Mouse (Mus musculus) ovary, adult 10 weeks (tissue): Measurements from ENCODE around the gene Aspscr1. TPM values are rescaled to one million over a fixed set of nuclear protein-coding genes. Genes with fewer than 3 reads are reported as not detected.

ENCODE experiments used
- polyA plus RNA-seq: library from polyadenylated mRNA; stranded (reverse); fragments of 350-450 nt; fragmentation: Illumina TruSeq; extraction: RNeasy Lipid Tissue Mini Kit (QIAGEN cat#74804); gene quantifications from one replicate; pipeline ENCODE4 v1.2.3, GENCODE M21; 2014

Gene Aspscr1
- 0.77 TPM for polyA plus RNA-seq

DNA sequence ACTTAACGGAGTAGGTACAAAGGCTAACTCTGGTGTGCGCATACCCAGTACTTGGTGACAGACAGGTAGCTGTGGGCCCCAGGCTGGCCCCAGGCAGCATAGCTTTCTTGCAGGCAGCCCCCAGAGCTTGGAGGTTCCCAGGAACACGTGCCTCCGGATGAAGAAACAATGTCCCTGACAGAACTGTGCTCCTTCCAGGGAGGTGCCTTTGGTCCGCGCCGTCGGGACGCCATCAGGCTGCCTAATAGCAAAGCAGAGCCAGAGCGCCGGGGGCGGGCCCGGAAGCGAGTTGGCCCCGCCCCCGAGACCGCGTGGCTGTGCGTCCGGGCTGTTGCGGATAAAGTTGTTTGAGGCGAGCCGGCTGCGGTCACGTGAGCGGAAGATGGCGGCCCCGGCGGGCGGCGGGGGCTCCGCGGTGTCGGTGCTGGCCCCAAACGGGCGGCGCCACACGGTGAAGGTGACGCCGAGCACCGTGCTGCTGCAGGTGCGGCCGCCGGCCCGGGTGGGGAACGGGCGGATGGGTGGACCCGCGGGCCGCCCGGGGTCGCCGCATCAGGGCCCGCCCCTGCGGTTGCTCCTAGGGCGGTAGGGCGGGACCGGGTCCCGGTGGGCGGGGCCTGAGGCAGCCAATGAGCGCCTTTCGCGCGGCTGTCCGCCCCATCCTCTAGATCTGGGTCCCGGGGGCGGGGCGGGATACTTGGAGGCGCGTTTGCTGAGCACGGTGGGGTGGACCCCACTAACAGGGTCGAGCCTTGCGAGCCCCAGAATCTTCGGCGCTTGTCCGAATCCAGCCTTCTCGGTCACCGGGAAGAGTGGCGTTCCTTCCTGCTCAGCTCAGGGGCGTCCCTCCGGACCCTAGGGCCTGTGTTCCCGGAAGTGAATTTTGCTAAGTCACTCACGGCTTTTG is at the start of gene Aspscr1:
Aspscr1 (plus strand) TSS at position 287 of the 907 bp plus-strand sequence.

DNA sequence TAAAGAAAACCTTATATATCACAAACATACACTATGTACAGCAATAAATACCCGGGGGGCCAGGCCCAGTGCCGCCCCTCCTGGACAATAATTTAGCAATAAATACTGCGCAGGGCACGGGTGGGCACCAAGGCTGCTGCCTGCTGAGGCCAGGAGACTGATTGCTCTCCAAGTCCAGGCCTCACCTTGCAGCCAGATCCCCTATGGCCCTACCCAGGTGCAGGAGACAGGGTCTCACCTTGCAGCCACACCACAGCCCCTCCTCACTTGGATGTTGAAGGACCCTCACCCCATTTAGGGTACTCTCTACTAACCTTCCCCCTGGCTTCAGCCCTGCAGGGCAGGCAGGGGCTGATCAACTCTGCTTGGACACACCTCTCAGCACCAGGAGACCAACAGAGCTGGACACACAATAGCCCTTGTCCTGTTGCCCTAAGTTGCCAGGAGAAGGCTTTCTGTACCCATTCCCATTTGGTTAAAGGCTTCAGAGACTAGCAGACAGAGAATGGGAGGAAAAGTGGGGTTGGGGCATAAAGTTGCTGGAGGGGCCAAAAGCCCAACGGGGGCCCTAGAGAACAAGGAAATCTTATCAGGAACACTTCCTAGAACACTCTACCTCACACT is 47.5 kb upstream of the Aspscr1 start, which contains the start of gene Sirt7:
Sirt7 (minus strand) TSS at position 89 of the 624 bp plus-strand sequence.

DNA sequence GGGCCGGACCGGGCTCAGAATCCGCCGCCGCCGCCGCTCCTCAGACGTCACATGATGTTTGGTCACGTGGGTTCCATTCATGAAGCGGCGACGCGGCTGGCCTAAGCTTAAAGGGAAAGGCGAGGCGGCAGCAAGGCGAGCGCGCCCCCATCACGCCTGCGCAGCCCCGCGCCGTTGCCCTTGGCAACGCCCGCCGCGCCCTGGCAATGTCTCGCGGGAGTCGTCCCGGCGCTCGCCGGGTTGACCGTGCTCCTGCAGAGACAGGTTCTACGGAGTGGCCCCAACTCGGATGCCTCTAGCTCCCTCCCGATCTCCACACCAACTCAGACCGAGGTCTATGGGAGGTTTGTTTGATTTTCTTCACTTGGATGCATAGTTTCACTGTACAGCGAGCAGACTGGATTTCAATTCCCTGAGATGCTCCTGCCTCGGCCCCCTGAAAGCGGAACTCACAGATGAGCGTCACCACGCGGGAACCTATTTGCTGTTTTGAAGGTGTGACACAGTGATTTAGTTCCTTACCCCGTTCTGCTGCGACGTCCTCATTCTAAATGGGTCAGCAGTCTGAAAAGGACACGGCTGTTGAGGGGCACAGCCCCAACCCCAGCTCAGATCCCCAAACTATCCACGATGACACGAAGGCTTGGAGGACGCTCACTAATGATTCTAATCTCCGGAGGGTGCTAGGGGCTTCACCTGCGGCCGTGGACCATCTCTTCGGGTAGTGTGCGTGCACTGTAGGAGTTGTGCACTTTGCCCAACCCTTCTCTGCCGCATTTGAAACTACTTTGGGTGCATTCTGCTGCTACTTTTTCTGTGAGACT is 39.0 kb upstream of the Aspscr1 start, which contains the start of gene Mafg:
Mafg (minus strand) TSS at position 81 of the 824 bp plus-strand sequence.

DNA sequence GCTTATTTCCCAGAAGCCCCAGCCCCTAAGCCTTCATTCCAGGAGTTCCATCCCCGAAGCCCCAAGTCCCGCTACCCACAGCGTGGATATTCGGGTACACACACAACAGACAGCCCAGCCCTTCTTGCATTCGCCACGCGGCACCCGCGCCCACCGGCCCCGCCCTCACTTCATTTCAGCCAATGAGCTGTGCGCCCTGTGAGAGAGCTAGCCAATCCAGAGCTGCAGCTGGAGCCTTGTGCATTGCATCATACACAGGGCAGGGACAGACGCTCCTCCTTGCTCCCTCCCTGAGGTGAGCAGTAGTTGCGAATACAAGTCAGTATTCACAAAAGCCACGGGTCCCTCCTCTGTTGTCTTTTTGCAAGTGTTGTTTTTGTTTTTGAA is 29.2 kb upstream of the Aspscr1 start, which contains the start of gene Pycr1:
Pycr1 (minus strand) TSS at position 169 of the 387 bp plus-strand sequence.

DNA sequence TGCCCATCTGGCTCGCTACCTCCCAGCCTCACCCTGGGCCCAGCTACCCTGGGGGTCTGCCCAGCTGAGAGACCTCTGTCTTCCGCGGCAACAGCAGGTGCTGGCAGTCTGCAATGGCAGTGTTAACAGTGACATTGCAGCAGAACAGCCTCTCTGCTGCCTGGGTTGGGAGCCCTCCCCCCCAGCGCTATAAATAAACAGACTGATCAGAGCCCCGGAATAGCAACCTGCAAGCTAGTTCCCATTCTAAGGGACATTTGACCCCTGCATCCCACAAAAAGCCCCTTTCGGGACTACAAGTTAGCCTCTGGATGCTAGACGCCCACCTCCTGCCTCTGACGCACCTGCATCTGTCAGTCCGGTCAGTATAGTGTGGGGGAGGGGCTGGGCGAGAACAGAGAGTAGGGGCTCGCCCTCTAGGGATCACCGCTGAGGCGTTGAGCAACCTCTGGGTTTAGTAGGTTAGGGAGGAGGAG is 24.7 kb upstream of the Aspscr1 start, which contains the start of gene Myadml2:
Myadml2 (minus strand) TSS at position 158 of the 476 bp plus-strand sequence.

DNA sequence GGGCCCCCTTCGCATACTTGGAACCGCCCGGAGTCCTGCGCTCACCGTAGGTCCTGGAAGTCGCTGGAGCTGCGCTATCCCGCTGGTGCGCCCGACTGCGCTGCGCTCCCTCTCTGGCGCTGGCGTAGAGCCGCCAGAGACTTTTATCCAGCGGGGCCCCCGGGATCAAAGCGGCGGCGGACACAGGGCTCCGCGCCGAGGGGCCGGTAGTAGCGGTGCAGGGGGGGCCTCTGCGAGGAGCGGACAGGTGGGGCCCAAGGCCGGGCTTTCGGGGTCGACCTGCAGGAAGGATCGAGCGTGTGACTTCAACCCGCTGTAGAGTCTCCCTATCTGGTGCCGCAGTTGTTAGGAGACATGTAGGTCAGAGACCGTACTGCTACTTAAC is 11.7 kb upstream of the Aspscr1 start, which contains the start of gene Notum:
Notum (minus strand) TSS at position 100 of the 385 bp plus-strand sequence.

DNA sequence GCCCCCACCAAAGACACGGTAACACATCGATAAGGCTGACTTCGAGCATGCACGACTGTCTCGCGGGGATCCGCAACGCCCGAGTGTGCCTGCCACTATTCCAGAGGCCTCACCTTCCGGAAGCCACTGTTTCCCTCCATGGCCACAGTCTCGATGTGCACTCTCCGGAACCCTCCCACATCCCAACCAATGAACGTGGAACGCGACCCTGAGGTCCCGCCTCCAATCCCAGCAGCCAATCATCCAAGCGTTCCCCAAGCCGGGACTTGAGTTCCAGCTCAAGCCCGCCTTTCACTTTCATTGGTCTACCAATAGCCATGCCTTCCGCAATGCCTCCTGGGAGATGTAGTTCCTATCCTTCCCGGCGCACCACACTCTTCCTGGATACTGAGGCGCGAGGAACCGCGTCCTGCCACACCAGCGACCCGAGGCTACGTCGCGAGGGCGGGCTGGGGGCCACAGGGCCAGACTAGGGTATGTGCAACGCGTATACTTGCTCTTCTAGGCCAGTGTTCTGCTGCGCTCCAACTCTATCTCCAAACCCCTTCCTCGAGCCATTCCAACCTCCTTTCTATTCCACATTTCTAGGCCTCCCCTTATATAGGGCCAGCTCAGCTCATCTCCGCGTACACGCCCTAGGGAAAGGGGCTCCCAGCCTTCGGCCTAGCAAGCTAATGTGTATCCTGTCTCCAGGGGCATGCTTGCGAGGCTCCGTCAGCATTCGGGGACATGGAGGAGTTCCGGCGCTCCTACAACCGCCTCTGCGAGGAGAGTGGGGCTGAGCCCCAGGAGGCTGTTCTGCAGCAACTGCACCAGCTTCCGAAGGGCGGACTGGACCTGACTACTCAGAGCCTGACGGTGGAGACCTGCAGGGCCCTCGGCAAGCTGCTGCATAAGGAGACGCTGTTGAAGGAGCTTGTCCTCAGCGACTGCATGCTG is 41.1 kb downstream of the Aspscr1 start, which contains the start of the genes Cenpx and Lrrc45:
Cenpx (minus strand) TSS at position 159 of the 939 bp plus-strand sequence.
Lrrc45 (plus strand) TSS at position 346 of the 939 bp plus-strand sequence.

DNA sequence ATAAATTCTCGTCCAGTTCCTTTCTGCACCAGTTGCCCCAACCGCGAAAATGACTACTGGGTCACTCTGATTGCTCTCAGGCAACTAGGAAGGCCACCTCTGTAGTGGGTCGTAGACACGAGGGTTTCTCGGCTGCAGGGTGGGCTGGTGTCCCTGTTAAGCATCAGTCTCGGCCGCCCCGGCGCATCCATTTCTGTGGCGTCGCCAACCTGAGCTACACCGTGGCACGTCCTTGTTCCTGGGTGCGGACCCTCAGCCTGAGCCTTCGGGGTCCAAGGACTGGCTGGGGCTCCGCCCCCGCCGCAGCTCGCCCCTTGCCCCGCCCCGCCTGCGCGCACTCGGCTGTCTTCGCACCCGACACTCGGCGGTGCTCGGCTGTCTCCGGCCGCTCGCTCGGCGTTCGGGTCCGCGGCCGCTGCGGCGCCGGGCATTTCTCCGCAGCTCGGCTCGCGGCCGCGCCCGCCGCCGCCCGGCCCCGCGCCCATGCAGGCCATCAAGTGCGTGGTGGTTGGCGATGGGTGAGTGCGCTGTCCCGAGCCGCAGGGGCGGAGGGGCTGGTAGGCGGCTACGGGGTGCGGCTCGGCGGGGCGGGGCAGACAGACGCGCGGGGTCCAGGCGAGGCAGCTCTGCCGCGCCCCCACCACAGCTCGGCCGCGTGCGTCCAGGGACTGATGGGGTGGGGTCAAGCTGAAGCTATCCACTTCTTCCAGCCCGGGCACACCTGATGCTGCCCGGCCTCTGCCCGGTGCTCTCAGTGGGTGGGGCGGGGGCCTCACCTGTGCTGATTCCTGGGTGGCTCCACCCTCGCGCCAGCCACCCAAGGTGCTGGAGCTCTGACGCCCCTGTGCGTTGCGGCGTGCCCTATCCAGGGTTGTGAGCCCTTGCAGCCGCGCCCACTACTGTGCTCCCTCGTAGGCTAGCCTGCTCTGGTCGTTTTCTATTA is 48.6 kb downstream of the Aspscr1 start, which contains the start of gene Rac3:
Rac3 (plus strand) TSS at position 347 of the 943 bp plus-strand sequence.

DNA sequence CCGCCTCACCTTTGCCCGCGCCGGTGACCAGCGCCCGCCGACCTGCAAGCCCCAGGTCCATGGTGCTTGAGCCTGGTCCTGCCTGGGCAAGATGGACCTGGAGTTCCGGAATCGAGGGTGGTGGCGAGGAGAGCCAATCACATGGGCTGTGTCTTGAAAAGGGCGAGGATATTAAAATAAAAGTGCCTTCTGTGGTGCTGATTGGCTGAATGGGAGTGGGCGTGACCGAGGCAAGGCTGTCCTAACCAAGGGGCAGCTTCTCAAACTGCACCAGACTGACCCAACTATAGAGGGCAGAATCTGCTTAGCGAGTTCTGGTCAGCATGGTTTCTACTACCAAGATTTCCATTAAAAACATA is 54.4 kb downstream of the Aspscr1 start, which contains the start of gene Dcxr:
Dcxr (minus strand) TSS at position 113 of the 359 bp plus-strand sequence.

DNA sequence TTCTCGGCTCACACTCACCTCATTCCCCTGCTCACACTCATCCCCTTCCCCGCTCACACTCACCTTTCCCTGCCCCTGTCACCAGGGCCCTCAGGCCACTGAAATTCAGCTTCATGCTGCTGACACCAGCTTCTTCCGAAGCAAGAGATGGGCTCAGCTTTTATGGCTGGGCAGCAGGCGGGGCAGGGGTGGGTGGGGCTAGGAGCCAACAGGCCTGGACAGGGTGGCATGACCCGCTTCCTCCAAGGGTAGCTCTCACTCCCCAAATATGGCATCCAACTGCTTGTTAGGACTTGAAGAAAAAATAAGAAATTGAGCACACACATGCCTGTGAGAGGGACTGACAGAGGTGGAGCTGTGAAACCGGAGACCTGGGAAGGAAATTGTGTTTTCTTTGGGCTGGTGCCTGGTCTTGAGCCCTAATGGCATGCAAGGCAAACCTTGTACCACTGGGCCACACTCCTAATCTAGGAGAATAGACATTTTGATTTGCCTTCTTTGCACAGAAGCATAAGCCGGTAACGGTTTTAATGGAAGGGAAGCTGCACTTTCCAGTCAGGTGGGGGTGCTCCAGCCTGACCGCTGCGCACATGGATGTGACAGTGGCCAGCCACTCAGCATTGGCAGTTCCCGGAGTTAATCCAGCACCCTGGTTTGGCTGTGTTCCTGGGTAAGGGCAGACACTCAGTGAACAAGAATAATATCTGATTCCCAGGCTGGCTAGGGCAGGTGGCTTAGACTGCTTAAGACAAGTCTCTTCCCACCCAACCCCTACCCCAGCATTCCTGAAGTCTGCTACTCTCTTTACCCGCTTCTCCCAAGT is 59.3 kb downstream of the Aspscr1 start, which contains the start of gene Cbr2:
Cbr2 (minus strand) TSS at position 257 of the 823 bp plus-strand sequence.

Other genes starting within 250 kb of the Aspscr1 start
- gene Nploc4, start 235.3 kb upstream of the Aspscr1 start, polyA plus RNA-seq, result 22.0 TPM
- gene Tspan10, start 230.3 kb upstream of the Aspscr1 start, polyA plus RNA-seq, result not detected
- gene Pde6g, start 219.5 kb upstream of the Aspscr1 start, polyA plus RNA-seq, result not detected
- gene Oxld1, start 214.9 kb upstream of the Aspscr1 start, polyA plus RNA-seq, result 1.5 TPM
- 14.0 TPM for gene Ccdc137, start 214.9 kb upstream of the Aspscr1 start, polyA plus RNA-seq
- gene Arl16, start 205.4 kb upstream of the Aspscr1 start, polyA plus RNA-seq, result 9.9 TPM
- 1.2 TPM for gene Mrpl12, start 188.4 kb upstream of the Aspscr1 start, polyA plus RNA-seq
- gene Slc25a10, start 181.1 kb upstream of the Aspscr1 start, polyA plus RNA-seq, result not detected
- gene Gcgr, start 142.3 kb upstream of the Aspscr1 start, polyA plus RNA-seq, result not detected
- gene Mcrip1, start 123.2 kb upstream of the Aspscr1 start, polyA plus RNA-seq, result 1.5 TPM
- not detected for gene Ppp1r27, start 121.8 kb upstream of the Aspscr1 start, polyA plus RNA-seq
- 235 TPM for gene P4hb, start 99.7 kb upstream of the Aspscr1 start, polyA plus RNA-seq
- gene Arhgdia, start 91.3 kb upstream of the Aspscr1 start, polyA plus RNA-seq, result 29.1 TPM
- gene Alyref, start 74.6 kb upstream of the Aspscr1 start, polyA plus RNA-seq, result 37.9 TPM
- 5.8 TPM for gene Anapc11, start 74.6 kb upstream of the Aspscr1 start, polyA plus RNA-seq
- not detected for gene Npb, start 64.5 kb upstream of the Aspscr1 start, polyA plus RNA-seq
- gene Pcyt2, start 55.0 kb upstream of the Aspscr1 start, polyA plus RNA-seq, result 3.4 TPM
- gene Sirt7, start 47.7 kb upstream of the Aspscr1 start, polyA plus RNA-seq, result 3.2 TPM
- gene Mafg, start 39.4 kb upstream of the Aspscr1 start, polyA plus RNA-seq, result 10.4 TPM
- 1.6 TPM for gene Pycr1, start 29.2 kb upstream of the Aspscr1 start, polyA plus RNA-seq
- not detected for gene Myadml2, start 24.8 kb upstream of the Aspscr1 start, polyA plus RNA-seq
- gene Notum, start 11.8 kb upstream of the Aspscr1 start, polyA plus RNA-seq, result not detected
- gene Cenpx, start 40.8 kb downstream of the Aspscr1 start, polyA plus RNA-seq, result not detected
- 0.40 TPM for gene Lrrc45, start 41.0 kb downstream of the Aspscr1 start, polyA plus RNA-seq
- gene Rac3, start 48.5 kb downstream of the Aspscr1 start, polyA plus RNA-seq, result not detected
- not detected for gene Dcxr, start 54.3 kb downstream of the Aspscr1 start, polyA plus RNA-seq
- not detected for gene Cbr2, start 59.1 kb downstream of the Aspscr1 start, polyA plus RNA-seq
- gene Hmga1b, start 89.8 kb downstream of the Aspscr1 start, polyA plus RNA-seq, result not detected
- not detected for gene Rfng, start 111.2 kb downstream of the Aspscr1 start, polyA plus RNA-seq
- gene Gps1, start 111.3 kb downstream of the Aspscr1 start, polyA plus RNA-seq, result 10.9 TPM
- 3.3 TPM for gene Dus1l, start 123.4 kb downstream of the Aspscr1 start, polyA plus RNA-seq
- 2.1 TPM for gene Fasn, start 151.6 kb downstream of the Aspscr1 start, polyA plus RNA-seq